Mouse (Mus musculus) CH12.LX (cell line): Measurements from ENCODE around the gene Rras2.

Source experiments
- CHD2 ChIP-seq: IDR thresholded peaks from 2 replicates; pipeline ENCODE4 v1.6.1; 2011; ENCODE audit warnings: low read length, improper control_type of control experiment
- CTCF ChIP-seq, 2 experiments: IDR thresholded peaks in 1 of 2; conservative IDR thresholded peaks in 1 of 2; 2 replicates each; pipeline ENCODE4 v1.5.1; 2011 to 2012; ENCODE audit warnings: low read depth in 2 of 2, low read length in 2 of 2, improper control_type of control experiment in 1 of 2, inconsistent platforms in 1 of 2, mild to moderate bottlenecking in 1 of 2, moderate library complexity in 1 of 2
- EP300 ChIP-seq: IDR thresholded peaks from 2 replicates; pipeline ENCODE4 v1.6.1; 2011; ENCODE audit warnings: low read length, improper control_type of control experiment
- HCFC1 ChIP-seq: IDR thresholded peaks from 2 replicates; pipeline ENCODE4 v1.6.1; 2012; ENCODE audit warnings: low read depth, mild to moderate bottlenecking, inconsistent platforms, low read length, improper control_type of control experiment
- MAFK ChIP-seq: IDR thresholded peaks from 2 replicates; pipeline ENCODE4 v1.6.1; 2011; ENCODE audit warnings: low read length, improper control_type of control experiment; ENCODE audit not compliant: insufficient replicate concordance
- MAX ChIP-seq: IDR thresholded peaks from 2 replicates; pipeline ENCODE4 v1.6.1; 2011; ENCODE audit warnings: low read length, improper control_type of control experiment
- POLR2A ChIP-seq: IDR thresholded peaks from 2 replicates; pipeline ENCODE4 v1.6.1; 2011; ENCODE audit warnings: low read depth, mild to moderate bottlenecking, improper control_type of control experiment, low read length
- POLR2AphosphoS2 ChIP-seq: IDR thresholded peaks from 2 replicates; pipeline ENCODE4 v1.6.1; 2011; ENCODE audit warnings: low read depth, low read length, improper control_type of control experiment
- SIN3A ChIP-seq: IDR thresholded peaks from 2 replicates; pipeline ENCODE4 v1.6.1; 2012; ENCODE audit warnings: low read length, improper control_type of control experiment, inconsistent platforms
- TCF12 ChIP-seq: IDR thresholded peaks from 2 replicates; pipeline ENCODE4 v1.6.1; 2014; ENCODE audit warnings: low read depth, mild to moderate bottlenecking, inconsistent platforms, low read length, improper control_type of control experiment
- UBTF ChIP-seq: IDR thresholded peaks from 2 replicates; pipeline ENCODE4 v1.6.1; 2012; ENCODE audit warnings: low read depth, mild to moderate bottlenecking, inconsistent platforms, low read length, improper control_type of control experiment, moderate library complexity
- ZKSCAN1 ChIP-seq: IDR thresholded peaks from 2 replicates; pipeline ENCODE4 v1.6.1; 2012; ENCODE audit warnings: low read depth, inconsistent platforms, low read length, improper control_type of control experiment, borderline replicate concordance
- ZMIZ1 ChIP-seq: IDR thresholded peaks from 2 replicates; pipeline ENCODE4 v1.6.1; 2012; ENCODE audit warnings: low read depth, mild to moderate bottlenecking, inconsistent platforms, low read length, improper control_type of control experiment
- ZNF384 ChIP-seq: IDR thresholded peaks from 2 replicates; pipeline ENCODE4 v1.6.1; 2012; ENCODE audit warnings: low read depth, low read length, improper control_type of control experiment, inconsistent platforms

DNA sequence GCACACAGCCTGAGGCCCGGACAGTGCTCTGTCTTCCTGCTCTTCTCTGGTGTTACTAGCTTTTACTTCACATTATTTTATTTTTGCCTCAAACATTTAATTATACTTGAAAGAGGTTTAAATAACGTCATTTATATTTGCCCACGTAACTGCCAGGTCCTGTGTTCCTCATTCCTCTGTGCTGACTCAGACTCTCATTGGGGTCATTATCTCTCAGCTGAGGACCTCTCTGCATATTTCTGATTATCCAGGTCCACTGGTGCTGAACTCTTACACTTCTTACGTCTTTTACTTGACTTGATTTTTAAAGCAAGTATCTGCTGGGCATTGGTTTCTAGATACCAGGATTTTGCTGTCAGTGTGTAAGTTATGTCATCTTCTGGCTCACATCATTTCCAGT lies 63.9 kb downstream of the Rras2 start:
- TF ChIP-seq EP300 (no peak), SIN3A (no peak), CTCF (conservative IDR thresholded peaks at IDR 0.05 in 1 of 2, IDR thresholded peaks at IDR 0.05 in 1 of 2; ENCODE audit: low read depth in 2 of 2, low read length in 2 of 2) (no peak), ZKSCAN1 (no peak), UBTF (no peak), ZNF384 (no peak), MAX (no peak), POLR2A (no peak), HCFC1 (no peak), POLR2AphosphoS2 (no peak), ZMIZ1 (no peak), MAFK (no peak), CHD2 (no peak), TCF12 (no peak)
